Mouse (Mus musculus) B cell, adult 2 months (primary cell): ENCODE data around the gene Psma3.
"Not testable (repeated sequence)": the region's sequence is repeated elsewhere in the genome, so short reads cannot be mapped to it uniquely, and the experiment has no call there.

Source experiments
- DNase-seq, 2 experiments: peaks; one replicate each; pipeline ENCODE4 v3.0.0; 2022

Gene Psma3

DNA sequence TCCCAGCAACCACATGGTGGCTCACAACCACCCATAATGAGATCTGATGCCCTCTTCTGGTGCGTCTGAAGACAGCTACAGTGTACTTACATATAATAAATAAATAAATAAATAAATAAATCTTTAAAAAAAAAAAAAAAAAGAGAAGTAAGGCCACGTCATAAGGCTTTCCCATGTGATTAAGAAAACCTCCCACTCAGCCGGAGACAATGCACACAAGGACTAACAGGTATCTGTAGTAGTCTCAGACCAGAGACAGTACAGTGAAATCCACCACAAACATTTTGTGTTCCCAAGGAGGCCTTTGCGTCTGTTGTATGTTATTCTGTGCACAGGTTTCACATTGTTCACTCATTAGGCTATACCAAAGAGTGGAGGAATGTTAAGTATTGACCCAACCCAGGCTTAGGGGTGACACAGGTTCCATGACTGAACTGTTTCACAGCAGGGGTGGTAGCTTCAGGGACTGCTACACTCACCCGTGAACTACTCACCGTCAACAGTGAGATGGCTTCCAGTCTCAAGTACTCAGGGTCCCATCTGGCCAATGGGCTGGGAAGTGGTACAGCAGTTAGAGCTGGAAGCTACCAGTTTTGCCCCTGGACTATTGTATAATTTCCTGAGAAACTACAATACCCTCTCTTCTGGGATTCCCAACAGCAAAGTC lies 29.5 kb downstream of the Psma3 start:
- no peak for DNase-seq

DNA sequence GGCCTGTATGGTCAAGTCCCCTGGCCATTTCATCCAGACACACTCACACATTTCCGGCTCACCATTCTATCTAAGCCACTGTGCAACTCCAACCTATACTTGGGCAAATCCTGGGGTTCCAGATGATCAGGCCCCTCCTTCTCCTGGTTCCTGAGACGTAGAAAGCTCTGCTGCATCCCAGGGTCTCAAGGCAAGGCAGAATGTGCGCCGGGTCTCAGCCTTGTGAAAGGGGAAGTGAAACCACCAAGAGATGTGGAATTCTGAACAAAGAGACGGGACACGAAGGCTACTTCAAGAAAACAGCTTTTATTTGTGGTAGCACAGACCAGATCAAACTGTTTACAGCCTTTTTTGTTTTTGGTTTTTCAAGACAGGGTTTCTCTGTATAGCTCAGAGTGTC lies 31.7 kb downstream of the Psma3 start:
- DNase-seq: no peak

DNA sequence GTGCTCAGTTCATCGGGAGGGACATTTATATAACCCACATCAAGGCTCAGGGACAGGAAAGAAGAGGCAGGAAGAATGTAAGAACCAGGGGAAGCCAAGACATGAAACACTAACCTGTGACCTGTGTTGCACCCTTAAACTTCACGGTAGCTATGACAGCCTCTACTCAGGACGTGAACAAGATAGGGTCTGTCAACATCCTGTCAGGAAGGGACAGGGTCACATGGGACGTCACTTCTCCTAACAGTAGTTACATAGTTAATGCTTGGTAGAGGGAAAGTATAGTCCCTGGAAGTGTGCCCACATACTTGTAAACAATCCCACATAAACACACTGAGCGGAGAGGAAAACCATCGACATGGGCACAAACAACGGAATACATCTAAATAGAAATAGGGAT lies 32.5 kb downstream of the Psma3 start:
- no peak for DNase-seq

- no peak for DNase-seq
Observed at GRCm38 (mm10) chr12:71009769-71010168, 35.3 kb downstream of the Psma3 start.

- no peak for DNase-seq
Observed at GRCm38 (mm10) chr12:71014845-71015362, 40.5 kb downstream of the Psma3 start.

DNA sequence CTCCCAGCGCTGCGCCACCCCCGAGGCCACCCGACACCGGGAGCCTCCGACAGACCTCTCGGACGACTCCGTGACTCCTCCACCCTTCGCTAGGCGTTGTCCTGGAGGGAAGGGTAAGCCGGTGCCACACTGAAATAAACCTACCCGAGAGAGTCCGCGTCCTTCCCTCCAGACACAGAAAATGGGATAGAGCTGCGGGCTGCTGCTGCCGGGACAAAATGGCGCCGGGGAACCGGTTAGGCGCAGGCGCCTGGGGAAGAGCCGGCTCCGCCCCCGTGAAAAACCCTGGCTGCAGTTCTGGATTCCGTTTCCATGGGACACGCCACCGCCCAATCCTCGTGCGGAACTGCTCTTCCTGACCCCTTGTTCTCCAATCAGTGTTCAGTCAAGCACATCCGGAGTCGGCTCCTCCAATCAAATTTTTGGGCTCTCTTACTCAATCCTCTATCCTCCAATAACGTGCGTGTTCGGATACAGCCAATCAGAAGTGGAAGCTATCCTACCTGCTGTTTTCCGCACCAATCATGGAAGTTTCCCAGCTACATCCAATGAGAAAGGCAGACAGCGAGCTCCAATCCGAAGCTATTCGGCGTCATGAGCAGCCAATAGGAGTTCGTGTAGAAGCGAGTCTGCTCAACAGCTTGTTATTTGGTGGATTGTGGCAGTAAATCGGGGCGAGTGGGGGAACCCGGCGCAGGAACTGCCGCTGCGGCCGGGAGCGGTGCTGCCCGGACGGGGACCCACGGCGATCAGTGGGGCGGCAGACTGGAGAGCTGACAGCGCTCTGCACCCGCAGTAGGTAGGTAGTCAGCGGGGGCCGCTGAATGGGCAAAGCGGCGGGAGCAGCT lies 41.2 kb downstream of the Psma3 start, which contains the start of gene Arid4a:
Gene Arid4a (plus strand): TSS at position 628 of the 848 bp plus-strand sequence.
- DNase-seq: peak; percentile 94 to 95

GRCm38 (mm10) chr12:71016211-71016502 lies 41.7 kb downstream of the Psma3 start:
- DNase-seq: no peak

GRCm38 (mm10) chr12:71016503-71017241 lies 42.3 kb downstream of the Psma3 start:
- DNase-seq: peak; percentile 48 to 56

DNA sequence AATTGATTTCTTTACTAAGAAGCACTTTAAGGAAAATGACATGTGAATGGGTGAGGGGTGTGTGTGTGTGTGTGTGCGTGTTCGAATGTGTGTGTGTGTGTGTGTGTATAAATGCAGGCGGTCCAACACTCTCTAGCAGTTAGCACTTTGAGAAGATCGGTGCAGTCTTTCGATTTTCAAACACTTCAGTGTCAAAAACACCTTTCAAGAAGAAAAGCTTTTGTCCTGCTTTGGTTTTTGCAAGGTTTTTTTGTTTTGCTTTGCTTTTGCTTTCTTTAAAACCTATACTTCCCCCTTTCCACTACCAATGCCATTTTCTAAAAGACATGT lies 42.8 kb downstream of the Psma3 start:
- no peak for DNase-seq

DNA sequence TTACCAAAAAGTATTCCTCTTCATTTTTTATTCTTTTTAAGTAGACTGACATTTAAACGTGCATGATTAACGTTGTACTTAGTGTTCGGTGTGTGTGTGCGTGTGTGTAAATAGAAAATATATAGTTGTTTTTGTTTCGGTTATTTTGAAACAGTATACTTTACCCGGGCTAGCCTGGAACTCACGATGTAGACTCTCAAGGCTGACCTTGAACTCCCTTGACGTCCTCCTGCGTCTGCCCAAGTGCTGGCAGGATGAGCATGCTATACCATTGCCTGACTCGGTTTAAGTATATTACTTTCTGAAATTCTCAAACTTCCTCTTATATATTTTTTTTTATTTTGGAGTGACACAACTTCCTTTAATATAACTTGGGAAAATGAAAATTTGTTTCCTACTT lies 43.4 kb downstream of the Psma3 start:
- no peak for DNase-seq

GRCm38 (mm10) chr12:71019211-71019610 lies 44.8 kb downstream of the Psma3 start:
- no peak for DNase-seq

DNA sequence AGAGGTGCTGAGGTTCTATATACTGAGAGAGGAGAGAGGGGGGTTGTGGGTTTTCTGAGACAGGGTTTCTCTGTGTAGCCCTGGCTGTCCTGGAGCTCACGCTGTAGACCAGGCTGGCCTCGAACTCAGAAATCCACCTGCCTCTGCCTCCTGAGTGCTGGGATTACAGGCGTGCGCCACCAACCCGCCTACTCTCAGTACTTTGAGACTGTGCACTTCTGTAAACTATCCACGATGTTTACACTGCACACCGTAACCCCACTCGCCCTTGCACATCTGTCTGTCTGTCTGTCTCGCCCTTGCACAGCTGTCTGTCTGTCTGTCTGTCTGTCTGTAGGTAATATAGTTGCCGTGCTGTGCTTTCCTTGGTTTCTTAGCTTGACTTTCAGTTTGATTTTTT lies 50.0 kb downstream of the Psma3 start:
- no peak for DNase-seq

DNA sequence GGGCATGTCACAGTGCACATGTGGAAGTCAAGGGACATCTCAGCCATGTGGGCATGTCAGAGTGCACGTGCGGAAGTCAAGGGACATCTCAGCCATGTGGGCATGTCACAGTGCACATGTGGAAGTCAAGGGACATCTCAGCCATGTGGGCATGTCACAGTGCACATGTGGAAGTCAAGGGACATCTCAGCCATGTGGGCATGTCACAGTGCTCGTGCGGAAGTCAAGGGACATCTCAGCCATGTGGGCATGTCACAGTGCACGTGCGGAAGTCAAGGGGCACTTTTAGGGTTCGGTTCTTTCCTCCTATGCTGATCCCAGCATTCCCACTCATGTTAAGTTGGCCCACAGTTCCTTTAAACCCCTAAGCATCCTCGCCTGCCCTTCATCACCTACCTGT lies 53.8 kb downstream of the Psma3 start:
- not testable (repeated sequence) for DNase-seq

GRCm38 (mm10) chr12:71030260-71030659 lies 55.8 kb downstream of the Psma3 start:
- no peak for DNase-seq

GRCm38 (mm10) chr12:71030722-71031121 lies 56.3 kb downstream of the Psma3 start:
- DNase-seq: no peak

- no peak for DNase-seq
Observed at GRCm38 (mm10) chr12:71035826-71036225, 61.4 kb downstream of the Psma3 start.

DNA sequence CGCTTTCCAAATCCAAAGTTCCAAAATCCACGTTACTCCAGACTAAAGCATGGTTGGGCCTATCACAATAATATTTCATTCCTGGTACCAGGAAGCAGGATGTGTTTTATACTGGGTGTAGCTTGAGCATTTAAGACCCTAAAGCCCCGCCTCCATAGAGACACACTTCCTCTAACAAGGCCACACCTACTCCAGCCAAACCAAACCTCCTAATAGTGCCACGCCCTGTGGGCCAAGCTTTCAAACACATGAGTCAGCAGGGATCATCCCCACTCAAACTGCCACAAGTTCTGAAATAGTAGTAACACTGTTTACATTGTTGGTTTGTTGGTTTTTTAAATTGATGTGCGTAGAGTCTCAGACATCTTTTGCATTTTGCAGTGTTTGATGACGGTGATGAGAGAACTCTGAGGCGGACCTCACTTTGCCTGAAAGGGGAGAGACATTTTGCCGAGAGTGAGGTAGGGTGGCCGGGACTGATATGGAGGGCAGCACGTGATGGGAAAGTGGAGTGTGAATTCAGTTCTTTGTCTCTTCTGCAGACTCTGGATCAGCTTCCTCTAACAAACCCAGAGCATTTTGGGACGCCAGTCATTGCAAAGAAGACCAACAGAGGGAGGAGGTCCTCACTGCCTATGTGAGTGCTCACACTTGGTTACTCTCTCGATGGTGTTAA lies 62.4 kb downstream of the Psma3 start:
- DNase-seq: peak in 1 of 2 experiments; percentile 15

- peak; percentile 77 to 83 for DNase-seq
Observed at GRCm38 (mm10) chr12:71040462-71040861, 66.0 kb downstream of the Psma3 start.

DNA sequence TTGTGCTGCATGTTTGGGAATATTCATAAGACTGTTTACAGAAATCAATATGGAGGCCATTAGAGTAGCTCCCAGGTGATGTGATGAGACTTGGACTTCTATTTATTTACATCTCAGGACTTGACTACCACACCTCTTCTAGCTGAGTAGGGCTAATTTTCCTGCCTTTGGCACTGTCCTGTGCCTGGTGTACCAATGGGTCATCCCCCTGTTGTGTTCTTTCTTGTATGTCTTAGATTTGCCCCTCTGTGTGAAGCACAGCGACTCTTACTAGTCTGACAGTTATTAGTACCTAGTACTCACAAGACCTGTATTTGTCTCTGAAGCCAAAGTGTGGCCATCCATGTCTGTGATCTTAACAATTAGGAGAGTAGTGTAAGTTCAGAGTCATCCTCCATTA lies 68.0 kb downstream of the Psma3 start:
- DNase-seq: no peak

GRCm38 (mm10) chr12:71043571-71043970 lies 69.2 kb downstream of the Psma3 start:
- no peak for DNase-seq

- DNase-seq: no peak
Observed at GRCm38 (mm10) chr12:71044488-71044887, 70.1 kb downstream of the Psma3 start.
